Comparison of ENCODE assay signal across 9 mouse cellular contexts in the genomic region with DNA sequence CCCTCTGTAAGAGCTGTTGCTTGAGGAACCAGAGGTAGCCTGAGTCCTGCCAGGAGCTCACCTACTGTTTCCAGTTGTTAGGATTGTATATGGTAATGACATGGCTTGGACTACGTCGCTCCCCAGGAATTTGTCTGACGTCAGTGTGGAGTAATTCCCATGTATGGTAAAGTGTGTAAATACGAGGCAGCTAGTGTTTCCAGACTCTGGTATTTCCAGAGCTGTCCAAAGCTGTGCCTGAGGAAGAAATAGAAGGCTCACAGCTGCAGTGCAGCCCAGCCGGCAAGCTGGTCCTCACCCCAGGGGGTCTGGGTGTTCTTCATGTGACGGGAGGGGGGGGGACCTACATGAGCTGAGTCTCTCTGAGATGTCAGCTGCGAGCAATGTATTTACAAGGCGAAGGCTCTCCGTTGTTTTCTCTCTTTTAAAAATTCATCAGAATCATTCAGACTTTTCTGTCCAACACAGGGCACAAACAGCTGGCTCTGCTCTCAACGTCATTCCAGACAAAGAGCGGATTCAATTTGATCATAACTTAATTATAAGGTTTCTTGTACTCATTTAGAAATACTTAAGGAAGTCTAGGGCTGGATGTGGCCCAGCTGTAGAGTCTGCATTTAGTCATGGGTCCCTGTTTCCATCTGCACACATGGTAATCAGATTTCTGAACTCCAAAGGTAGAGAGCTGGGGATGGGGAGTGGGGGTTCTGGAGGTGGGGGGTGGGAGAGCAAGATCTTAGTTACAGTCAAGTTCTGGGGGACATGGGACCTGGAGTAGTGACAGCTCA. TPM values are rescaled to one million over a fixed set of nuclear protein-coding genes. Genes with fewer than 3 reads are reported as not detected.
DNase-seq lines count a peak whose midpoint lies in the region; ATAC-seq lines count a peak whose summit lies in the region.
"Had no signal": no experiment of that assay in that cellular context is flagged by ENCODE, and none has a peak within 500 bp of the region (broad histone marks: within the 10 kb centered on the region; RNA-seq: fewer than 3 reads in every experiment).

No protein-coding gene starts in this region.

- H3K4me2 ChIP-seq in hindbrain, embryonic 14.5 days (replicated peaks), result no peak overlapping the region
- H3K4me2 ChIP-seq in neural tube, embryonic 11.5 days (ENCODE audit: low read depth), result no peak overlapping the region

- peaks cover 21% of the 10 kb centered on the region for H3K27me3 ChIP-seq in hindbrain, embryonic 10.5 days (ENCODE audit: insufficient read depth, poor library complexity, severe bottlenecking)
- H3K27me3 ChIP-seq in hindbrain, embryonic 14.5 days (ENCODE audit: control insufficient read depth, insufficient read depth, low read length), result no peaks in the 10 kb centered on the region
- H3K27me3 ChIP-seq in neural tube, embryonic 11.5 days (ENCODE audit: control insufficient read depth, insufficient read depth, low read length), result no peaks in the 10 kb centered on the region

- 0 out of 2 replicates have a peak overlapping the region, but pooled peaks have one; percentile 2 for H3K4me3 ChIP-seq in hindbrain, embryonic 10.5 days
- H3K4me3 ChIP-seq in hindbrain, embryonic 14.5 days (replicated peaks; ENCODE audit: low read length), result no peak overlapping the region
- H3K4me3 ChIP-seq in neural tube, embryonic 11.5 days (ENCODE audit: low read depth, low read length), result no peak overlapping the region

- H3K4me1 ChIP-seq in hindbrain, embryonic 10.5 days (replicated peaks), result peaks cover 78% of the 10 kb centered on the region
- H3K4me1 ChIP-seq in hindbrain, embryonic 14.5 days (replicated peaks; ENCODE audit: control insufficient read depth, insufficient read depth, low read length), result peaks cover 36% of the 10 kb centered on the region
- peaks cover 12% of the 10 kb centered on the region for H3K4me1 ChIP-seq in neural tube, embryonic 11.5 days (ENCODE audit: control insufficient read depth, insufficient read depth, low read length)

- peak overlapping the region; percentile 76 for H3K27ac ChIP-seq in hindbrain, embryonic 10.5 days
- no peak overlapping the region for H3K27ac ChIP-seq in hindbrain, embryonic 14.5 days
- H3K27ac ChIP-seq in neural tube, embryonic 11.5 days (ENCODE audit: low read depth, low read length), result no peak overlapping the region
- H3K27ac ChIP-seq: liver, embryonic 14.5 days had no signal

- H3K36me3 ChIP-seq in hindbrain, embryonic 10.5 days, result no peaks in the 10 kb centered on the region
- H3K36me3 ChIP-seq in hindbrain, embryonic 14.5 days (replicated peaks; ENCODE audit: control insufficient read depth, insufficient read depth), result no peaks in the 10 kb centered on the region
- H3K36me3 ChIP-seq in neural tube, embryonic 11.5 days (ENCODE audit: control insufficient read depth, insufficient read depth, low read length), result no peaks in the 10 kb centered on the region

- DNase-seq in hindbrain, embryonic 10.5 days (ENCODE audit: low spot score), result peak; percentile 41
- no peak for DNase-seq in hindbrain, embryonic 14.5 days (ENCODE audit: low spot score)
- peak; percentile 53 for DNase-seq in fibroblast of lung, adult 2 months (ENCODE audit: low read depth)
- peak; percentile 65 for DNase-seq in kidney, postnatal 14 days
- peak; percentile 47 for DNase-seq in neural tube, embryonic 11.5 days (ENCODE audit: low spot score)
- no peak for DNase-seq in right cerebral cortex, postnatal 25 days
- DNase-seq in right cerebral cortex, postnatal 14 days, result no peak
- DNase-seq in thymus, postnatal 14 days, result no peak

- no peak for ATAC-seq in hindbrain, embryonic 14.5 days (ENCODE audit: low FRiP score)
- no peak for ATAC-seq in neural tube, embryonic 11.5 days (ENCODE audit: insufficient read depth, low FRiP score, low TSS enrichment)

- 53% methylated on average over 11 of the region's 11 CpGs for WGBS in hindbrain, embryonic 10.5 days
- WGBS in hindbrain, embryonic 14.5 days, result 40% methylated on average over 11 of the region's 11 CpGs
- WGBS in neural tube, embryonic 11.5 days, result 41% methylated on average over 11 of the region's 11 CpGs

- H3K9ac ChIP-seq in hindbrain, embryonic 14.5 days, result no peak overlapping the region
- no peak overlapping the region; the same call in 1 of the 2 replicates for H3K9ac ChIP-seq in neural tube, embryonic 11.5 days (ENCODE audit: low read length)
- H3K9ac ChIP-seq: liver, embryonic 14.5 days had no signal

- no peaks in the 10 kb centered on the region for H3K9me3 ChIP-seq in hindbrain, embryonic 10.5 days
- no peaks in the 10 kb centered on the region for H3K9me3 ChIP-seq in hindbrain, embryonic 14.5 days (ENCODE audit: control insufficient read depth, low read length)
- H3K9me3 ChIP-seq in neural tube, embryonic 11.5 days (ENCODE audit: control insufficient read depth, low read length), result no peaks in the 10 kb centered on the region

RNA-seq across cellular contexts. Expression of gene Csrp1, which starts 12.2 kb away (rescaled TPM):
- 51.0 and 56.2 TPM in 2 replicates for polyA plus RNA-seq in hindbrain, embryonic 10.5 days (2016; fragmentation: Nextera tagmentation; extraction: Ambion mirVana)
- 21.7 and 22.1 TPM in 2 replicates for polyA plus RNA-seq in hindbrain, embryonic 14.5 days (2014; fragmentation: Nextera tagmentation; extraction: Ambion mirVana)
- polyA plus RNA-seq in neural tube, embryonic 11.5 days (2014; fragmentation: Nextera tagmentation; extraction: Ambion mirVana), result 47.5 and 51.1 TPM in 2 replicates

RNA-seq across cellular contexts. Expression of gene Phlda3, which starts 33.8 kb away (rescaled TPM):
- polyA plus RNA-seq in hindbrain, embryonic 10.5 days (2016; fragmentation: Nextera tagmentation; extraction: Ambion mirVana), result 19.3 and 21.7 TPM in 2 replicates
- 38.5 and 38.7 TPM in 2 replicates for polyA plus RNA-seq in hindbrain, embryonic 14.5 days (2014; fragmentation: Nextera tagmentation; extraction: Ambion mirVana)
- polyA plus RNA-seq in neural tube, embryonic 11.5 days (2014; fragmentation: Nextera tagmentation; extraction: Ambion mirVana), result 22.6 and 24.3 TPM in 2 replicates

RNA-seq across cellular contexts. Expression of gene Tnni1, which starts 47.1 kb away (rescaled TPM):
- 0.85 and 3.2 TPM in 2 replicates for polyA plus RNA-seq in hindbrain, embryonic 10.5 days (2016; fragmentation: Nextera tagmentation; extraction: Ambion mirVana)
- polyA plus RNA-seq in hindbrain, embryonic 14.5 days (2014; fragmentation: Nextera tagmentation; extraction: Ambion mirVana), result 0.47 and 1.7 TPM in 2 replicates
- 57.6 and 70.7 TPM in 2 replicates for polyA plus RNA-seq in neural tube, embryonic 11.5 days (2014; fragmentation: Nextera tagmentation; extraction: Ambion mirVana)

Comparison
In these comparisons a context has a peak if more than half of its experiments do, and no peak if none do; other contexts are left out.
1. DNase-seq: peak in hindbrain, embryonic 10.5 days (single experiment), fibroblast of lung, adult 2 months (single experiment), kidney, postnatal 14 days (single experiment) and neural tube, embryonic 11.5 days (single experiment); none in hindbrain, embryonic 14.5 days (single experiment), right cerebral cortex, postnatal 25 days (single experiment), right cerebral cortex, postnatal 14 days (single experiment) and thymus, postnatal 14 days (single experiment).
2. RNA of gene Tnni1, which starts 47.1 kb away (polyA plus RNA-seq): 57.6 to 70.7 TPM in neural tube, embryonic 11.5 days; 0.47 to 1.7 TPM in hindbrain, embryonic 14.5 days and 0.85 to 3.2 TPM in hindbrain, embryonic 10.5 days; every median in the first group is over 10 times any median in the second.